Mouse (Mus musculus) G1E-ER4 (cell line): ENCODE results near the gene Mif4gd. TPM values are rescaled to one million over a fixed set of nuclear protein-coding genes. Genes with fewer than 3 reads are reported as not detected.

Source experiments
- GATA1 ChIP-seq: IDR thresholded peaks from one replicate; pipeline ENCODE4 v1.8.0; 2012; ENCODE audit warnings: low read length, inconsistent platforms
- polyA plus RNA-seq: library from polyadenylated mRNA; stranded (reverse); fragments of >175 nt; gene quantifications from 2 replicates; pipeline ENCODE4 v1.2.3, GENCODE M21; 2012

Mif4gd gene
- polyA plus RNA-seq, 1 experiment: 30.0 TPM

DNA sequence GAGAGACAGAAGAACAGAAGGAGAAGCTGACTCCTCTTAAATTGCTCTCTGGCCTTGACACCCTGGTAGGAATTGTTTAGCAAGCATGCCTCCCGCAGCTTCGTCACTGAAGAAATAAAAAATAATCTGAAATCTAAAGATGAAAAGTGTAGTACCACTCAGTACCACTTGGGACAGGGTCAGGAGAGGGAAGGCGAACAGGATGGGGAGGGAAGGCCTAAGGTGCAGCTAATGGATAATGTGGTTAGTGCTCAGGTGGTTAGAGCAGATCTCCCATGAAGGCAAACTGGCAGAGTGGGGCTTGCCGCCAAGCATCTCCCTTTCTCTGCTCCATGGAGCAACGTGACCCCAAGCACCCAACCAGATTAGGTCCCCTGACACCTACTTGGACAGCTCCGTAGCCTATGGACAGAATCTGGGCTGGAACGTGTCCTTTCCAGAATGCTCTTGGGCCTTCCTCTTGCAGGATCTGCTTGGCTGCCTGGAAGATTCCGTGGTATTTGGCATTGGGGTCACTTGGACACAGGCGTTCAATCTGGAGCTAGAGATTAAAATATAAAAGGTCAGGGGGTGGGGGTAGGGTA is 10.8 kb upstream of the Mif4gd start:
- TF ChIP-seq GATA1: no peak

DNA sequence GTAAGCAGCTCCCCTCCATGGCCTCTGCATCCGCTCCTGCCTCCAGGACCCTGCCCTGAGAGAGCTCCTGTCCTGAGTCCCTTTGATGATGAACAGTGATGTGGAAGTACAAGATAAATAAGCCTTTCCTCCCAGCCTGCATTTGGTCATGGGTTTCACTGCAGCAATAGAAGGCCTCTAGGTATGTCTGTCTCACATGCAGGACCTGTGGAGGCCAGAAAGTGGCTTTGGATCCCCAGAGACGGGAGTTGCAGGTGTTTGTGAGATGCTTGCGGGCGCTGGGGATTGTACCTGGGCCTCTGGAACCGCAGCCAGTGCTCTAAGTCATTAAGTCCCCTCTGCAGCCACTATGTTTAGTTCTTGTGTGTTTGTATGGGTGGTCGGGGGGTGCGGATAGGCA is 7.2 kb upstream of the Mif4gd start:
- no peak for TF ChIP-seq GATA1

DNA sequence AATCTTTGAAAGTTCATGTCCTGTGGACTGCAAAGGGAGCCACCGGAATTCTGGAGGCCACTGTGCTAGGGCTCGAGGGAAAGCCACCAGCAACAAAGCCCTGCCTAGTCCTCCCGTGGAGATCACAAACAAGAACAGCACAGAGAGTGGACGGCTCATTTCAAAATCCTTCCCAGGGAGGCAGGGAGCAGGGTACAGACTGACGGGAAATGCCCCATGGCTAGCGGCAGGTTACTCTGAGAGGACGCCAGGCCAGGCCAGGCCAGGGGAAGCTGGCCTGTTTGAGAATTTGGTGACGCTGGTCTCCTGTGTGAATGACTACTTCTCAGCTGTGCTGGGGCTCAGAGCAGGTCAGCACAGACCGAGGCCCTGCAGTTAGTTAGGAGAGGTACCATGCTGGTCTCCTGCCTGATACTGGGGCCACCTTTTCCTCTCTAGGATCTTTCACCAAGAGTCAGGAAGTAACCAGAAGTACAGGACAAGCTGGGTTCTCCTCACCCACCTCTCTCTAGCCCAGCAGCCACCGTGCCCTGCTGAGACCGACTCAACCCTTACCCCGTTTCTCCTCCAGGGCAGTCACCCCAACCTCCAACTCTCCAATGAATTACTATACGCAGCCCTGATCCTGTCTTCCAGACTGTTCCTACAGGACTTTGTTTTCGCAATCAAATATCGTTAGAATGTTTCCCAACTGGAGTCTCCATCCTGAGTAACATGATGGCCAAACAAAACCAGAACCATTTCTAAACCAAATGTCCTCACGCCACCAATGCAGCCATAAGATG is 6.2 kb upstream of the Mif4gd start:
- no peak for TF ChIP-seq GATA1

- no peak for TF ChIP-seq GATA1
Measured at GRCm38 (mm10) chr11:115618001-115618400, 5.2 kb upstream of the Mif4gd start.

GRCm38 (mm10) chr11:115616893-115617292 is 4.1 kb upstream of the Mif4gd start:
- TF ChIP-seq GATA1: no peak

GRCm38 (mm10) chr11:115616371-115616770 is 3.6 kb upstream of the Mif4gd start:
- TF ChIP-seq GATA1: no peak

DNA sequence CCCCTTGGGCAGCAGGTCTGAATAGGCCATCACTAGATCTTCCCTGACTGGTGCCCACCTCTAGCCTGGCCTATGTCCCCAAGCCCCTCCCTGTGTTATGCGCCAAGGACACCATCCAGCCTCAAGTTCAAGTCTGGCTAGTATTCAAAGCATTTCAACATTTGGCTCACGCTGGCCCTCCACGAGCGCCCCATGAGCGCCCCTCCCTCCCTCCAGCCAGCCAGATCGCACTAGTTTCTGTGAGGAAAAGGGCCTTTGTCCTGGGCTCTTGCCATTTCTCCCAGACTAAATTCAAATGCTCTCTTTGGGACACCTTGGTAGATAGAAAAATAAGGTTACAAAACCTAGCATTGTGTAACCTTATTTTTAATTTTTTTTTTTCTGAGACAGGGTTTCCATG is 3.1 kb upstream of the Mif4gd start:
- no peak for TF ChIP-seq GATA1

GRCm38 (mm10) chr11:115615108-115615825 is 2.5 kb upstream of the Mif4gd start:
- no peak for TF ChIP-seq GATA1

- no peak for TF ChIP-seq GATA1
Measured at GRCm38 (mm10) chr11:115614346-115615107, 1.8 kb upstream of the Mif4gd start.

DNA sequence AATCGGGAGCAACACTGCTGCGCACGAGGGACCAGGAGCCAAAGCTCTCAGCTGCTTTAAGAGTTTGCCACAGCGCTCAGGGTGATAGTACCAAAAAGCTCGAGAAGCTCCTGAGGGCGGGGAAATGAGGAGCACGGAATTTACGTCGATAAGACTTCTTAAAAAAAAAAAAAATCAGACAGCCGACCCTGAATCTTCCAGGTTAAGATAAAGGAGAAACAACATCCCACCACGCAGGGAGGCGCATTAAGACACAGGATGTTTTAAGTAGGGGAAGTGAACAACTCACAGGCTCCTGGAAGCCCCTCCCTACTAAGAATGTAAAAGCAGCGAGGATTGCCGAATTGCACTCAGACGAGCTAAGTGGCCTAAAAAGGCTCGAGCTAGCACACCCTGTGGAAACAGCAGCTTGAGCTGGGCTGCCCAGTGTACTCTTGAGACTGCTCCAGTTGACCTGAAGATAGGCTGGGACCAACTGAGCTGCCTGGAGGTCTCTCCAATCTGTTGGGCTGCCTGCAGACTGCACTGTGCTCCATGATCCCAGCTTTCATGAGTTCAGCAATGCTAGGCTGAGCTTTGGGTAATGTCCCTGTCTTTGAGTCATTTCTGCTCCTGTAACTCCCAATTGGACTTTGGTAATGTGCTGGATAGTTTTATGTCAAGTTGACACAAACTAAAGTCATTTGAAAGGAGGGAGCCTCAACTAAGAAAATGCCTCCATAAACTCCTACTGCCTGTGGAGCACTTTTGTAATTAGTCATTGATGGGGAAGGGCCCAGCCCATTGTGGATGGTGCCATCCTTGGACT is 573 bp upstream of the Mif4gd start:
- TF ChIP-seq GATA1: no peak

DNA sequence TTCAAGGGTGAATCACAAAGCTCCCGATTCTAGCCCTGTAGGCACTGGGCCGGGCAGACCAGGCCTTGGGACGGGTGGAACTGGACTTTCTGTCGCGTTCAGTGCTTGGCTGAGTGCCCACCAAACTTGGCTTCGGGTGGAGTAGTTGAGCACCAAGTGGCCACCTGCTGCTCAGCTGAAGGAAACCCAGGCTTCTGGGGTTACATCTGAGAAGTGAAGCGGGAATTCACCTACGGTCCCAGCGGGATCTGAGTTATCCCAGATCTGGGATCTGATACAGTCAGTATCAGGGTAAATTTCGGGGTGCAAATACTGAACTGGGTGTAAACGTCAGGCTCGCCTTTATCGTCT is 735 bp downstream of the Mif4gd start:
- no peak for TF ChIP-seq GATA1

GRCm38 (mm10) chr11:115611173-115611572 is 1.6 kb downstream of the Mif4gd start:
- no peak for TF ChIP-seq GATA1

DNA sequence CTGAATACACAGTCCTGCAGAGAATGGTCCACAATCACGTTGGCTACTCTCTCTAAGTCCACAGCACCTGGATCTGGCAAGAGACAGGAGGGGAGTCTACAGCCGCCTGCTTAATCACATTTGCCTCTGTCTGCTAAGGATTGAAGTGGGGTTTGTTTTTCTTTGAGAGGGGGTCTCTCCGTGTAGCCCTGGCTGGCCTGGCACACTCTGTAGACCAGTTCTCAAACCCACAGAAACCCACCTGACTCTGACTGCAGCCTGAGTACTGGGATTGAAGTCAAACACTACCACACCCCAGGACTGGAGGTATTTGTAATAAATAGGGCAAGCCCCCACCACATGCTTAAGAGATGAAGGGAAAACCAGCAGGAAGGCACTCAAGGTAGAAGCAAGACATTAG is 3.2 kb downstream of the Mif4gd start:
- TF ChIP-seq GATA1: no peak

DNA sequence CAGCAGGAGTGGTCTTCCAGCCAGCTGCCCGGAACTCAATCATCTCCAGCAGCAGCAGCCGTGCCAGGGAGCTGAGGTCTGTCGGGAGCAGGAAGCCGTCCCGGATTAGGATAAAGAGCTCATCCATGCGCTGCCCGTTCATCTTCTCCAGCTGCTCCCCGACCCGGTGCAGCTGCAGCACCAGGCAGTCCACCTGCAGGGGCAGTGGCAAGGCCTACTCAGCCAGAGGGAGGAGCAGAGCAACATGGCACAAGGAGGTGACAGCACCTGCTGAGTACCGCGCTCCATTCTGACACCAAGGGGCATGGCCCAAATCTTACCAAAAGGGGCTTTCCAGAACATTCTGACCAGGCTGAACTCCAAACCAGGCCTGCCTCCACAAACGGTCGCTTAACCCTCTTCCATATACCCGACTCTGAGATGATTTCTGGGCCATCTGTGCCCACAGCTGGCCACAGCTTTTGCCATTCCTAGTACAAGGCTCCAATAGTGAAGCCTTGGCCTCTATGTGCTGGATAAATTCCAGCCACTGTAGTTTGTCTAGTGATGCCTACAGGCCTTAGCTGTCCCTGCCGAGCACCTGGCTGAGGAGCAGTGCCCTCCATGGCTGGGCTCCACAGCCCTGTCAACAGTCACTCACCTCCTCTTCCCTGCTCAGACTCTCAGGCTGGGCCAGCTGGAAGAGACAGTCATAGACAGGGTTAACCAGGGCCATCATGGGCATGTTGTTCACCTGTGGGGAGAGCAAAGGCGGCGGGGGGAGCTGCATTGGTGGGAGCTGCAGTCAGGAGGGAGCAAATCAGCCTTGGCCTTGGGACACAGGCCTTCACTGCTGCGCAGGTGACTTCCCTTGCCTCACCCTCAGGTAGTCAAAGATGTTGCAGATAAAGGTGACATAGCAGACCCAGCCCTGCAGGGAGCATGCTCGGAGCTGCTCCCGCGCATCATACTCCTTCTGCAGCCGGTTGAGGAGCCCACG is 4.1 kb downstream of the Mif4gd start:
- TF ChIP-seq GATA1: no peak
